Mouse (Mus musculus) kidney, embryonic 14.5 days (tissue): Measurements from ENCODE around the gene Arhgef6. TPM values are rescaled to one million over a fixed set of nuclear protein-coding genes. Genes with fewer than 3 reads are reported as not detected.

Source experiments
- ATAC-seq: fragments of 200-750 bp; cut with Nextera tagmentation; 2 replicates; pipeline ENCODE4 v1.8.0; 2017; ENCODE audit warnings: moderate number of reproducible peaks, mild to moderate bottlenecking, moderate TSS enrichment, moderate library complexity; ENCODE audit not compliant: low FRiP score, low TSS enrichment
- H3K27ac ChIP-seq: fragments of 300-500 bp; sonication (generic); 2 replicates; pipeline ENCODE4 v1.5.1; 2014; ENCODE audit warnings: low read depth, mild to moderate bottlenecking, low read length, moderate library complexity, mixed read lengths
- H3K27me3 ChIP-seq: fragments of 300-500 bp; sonication (generic); 2 replicates; pipeline ENCODE4 v1.6.1; 2014; ENCODE audit warnings: mild to moderate bottlenecking, low read length; ENCODE audit not compliant: control insufficient read depth, insufficient read depth
- H3K36me3 ChIP-seq: fragments of 300-500 bp; sonication (generic); 2 replicates; pipeline ENCODE4 v1.6.1; 2014; ENCODE audit warnings: low read length, mixed read lengths; ENCODE audit not compliant: control insufficient read depth, insufficient read depth
- H3K4me1 ChIP-seq: fragments of 300-500 bp; sonication (generic); 2 replicates; pipeline ENCODE4 v1.6.1; 2014; ENCODE audit warnings: low read length, mixed read lengths; ENCODE audit not compliant: control insufficient read depth, insufficient read depth
- H3K4me2 ChIP-seq: fragments of 300-500 bp; sonication (generic); replicated peaks from 2 replicates; pipeline ENCODE4 v1.6.1; 2014; ENCODE audit warnings: low read depth, mild to moderate bottlenecking, low read length
- H3K4me3 ChIP-seq: fragments of 300-500 bp; sonication (generic); 2 replicates; pipeline ENCODE4 v1.5.1; 2014; ENCODE audit warnings: mild to moderate bottlenecking, low read length
- H3K9ac ChIP-seq: fragments of 300-500 bp; sonication (generic); 2 replicates; pipeline ENCODE4 v1.6.1; 2014; ENCODE audit warnings: low read depth, mild to moderate bottlenecking, low read length, moderate library complexity
- H3K9me3 ChIP-seq: fragments of 300-500 bp; sonication (generic); 2 replicates; pipeline ENCODE4 v1.6.1; 2016; ENCODE audit warnings: low read length; ENCODE audit not compliant: control insufficient read depth
- WGBS: fragments of 180-500 bp; shearing (Covaris S2); extraction: QIAGEN DNeasy Blood & Tissue Kit; methylation state at CpG from one replicate; pipeline ENCODE4 v1.1.7; 2014; 5-methylcytosine and 5-hydroxymethylcytosine counted together
- polyA plus RNA-seq: library from polyadenylated mRNA; unstranded; fragments of >200 nt; fragmentation: Nextera tagmentation; extraction: Ambion mirVana; gene quantifications from 2 replicates; pipeline ENCODE4 v1.2.1, GENCODE M21; 2014

Arhgef6 gene
- polyA plus RNA-seq, result 1.2 and 3.0 TPM in 2 replicates

DNA sequence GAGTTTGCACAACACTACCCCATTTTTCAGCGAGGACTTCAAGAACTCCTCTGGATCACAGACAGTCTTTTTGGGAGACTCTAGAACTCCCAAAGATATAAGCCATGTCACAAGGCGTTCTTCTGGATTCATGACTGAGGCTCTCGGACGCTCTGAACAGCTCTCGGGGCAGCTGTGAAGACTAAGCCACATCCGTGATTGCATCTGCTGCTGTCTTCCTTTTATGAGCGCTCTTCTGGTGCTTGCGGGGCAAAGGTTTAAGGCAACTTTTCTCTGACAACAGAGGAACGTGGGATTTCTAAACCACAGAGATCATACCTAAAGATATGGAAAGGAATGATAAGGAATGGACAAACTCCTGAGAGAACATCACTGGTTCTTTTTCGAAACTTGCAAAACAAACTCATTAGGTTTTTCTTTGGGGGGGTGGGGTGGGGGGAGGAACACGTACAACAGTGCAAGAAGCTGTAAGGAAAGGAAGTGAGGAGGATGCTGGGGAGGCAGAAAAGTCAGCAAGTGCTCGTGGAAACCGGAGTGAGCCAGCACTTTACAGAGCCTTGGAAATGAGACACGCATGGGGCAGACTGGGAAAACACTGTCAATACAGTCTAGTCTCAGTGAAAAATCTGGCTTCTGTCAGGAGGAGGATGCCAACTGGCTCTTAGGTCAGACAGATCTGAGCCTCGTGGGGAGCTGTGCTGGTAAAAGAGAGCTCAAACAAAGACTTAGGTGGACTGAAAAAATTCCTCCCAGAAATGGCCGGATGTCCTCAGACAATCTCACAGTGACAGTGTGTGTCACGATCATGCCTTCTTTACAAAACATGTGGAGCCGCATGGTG is at the start of gene Arhgef6:
Gene Arhgef6, minus strand, starts transcription at position 359 of the 841 bp plus-strand sequence.
- 52% methylated on average over 18 of the region's 18 CpGs for WGBS
- no peak within 1 kb of the TSS for H3K4me2 ChIP-seq

DNA sequence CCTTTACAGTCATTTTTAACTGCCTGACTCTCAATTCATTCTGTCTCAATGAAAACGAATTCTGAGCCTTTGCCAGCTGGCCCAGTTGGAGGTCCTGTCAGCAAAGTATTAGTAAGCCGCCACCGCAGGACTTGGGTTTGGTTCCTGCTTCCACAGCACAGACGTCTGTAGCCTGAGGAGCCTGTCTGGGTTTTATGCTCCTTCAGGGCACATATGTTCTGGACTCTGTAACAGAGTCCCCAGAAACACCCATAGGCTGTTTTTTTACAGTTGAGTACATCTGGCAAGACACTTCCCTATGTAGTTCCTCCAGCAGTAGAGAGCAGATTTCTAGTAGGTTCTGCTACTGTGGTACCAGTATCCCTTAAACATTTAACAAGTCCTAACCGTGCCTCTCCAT is 42.4 kb upstream of the Arhgef6 start:
- H3K4me2 ChIP-seq, result no peak overlapping the region
- no peaks in the 10 kb centered on the region for H3K4me1 ChIP-seq
- H3K9ac ChIP-seq, result no peak overlapping the region
- H3K36me3 ChIP-seq, result peaks cover 33% of the 10 kb centered on the region; the same call in 1 of the 2 replicates
- H3K27me3 ChIP-seq, result no peaks in the 10 kb centered on the region
- WGBS, result 84% methylated on average over 5 of the region's 5 CpGs
- H3K4me3 ChIP-seq, result no peak overlapping the region
- no peak overlapping the region for H3K27ac ChIP-seq
- no peak for ATAC-seq
- H3K9me3 ChIP-seq, result no peaks in the 10 kb centered on the region

More for the DNA sequence above, at the start of gene Arhgef6:
- H3K9ac ChIP-seq, result no peak within 1 kb of the TSS
- H3K27ac ChIP-seq, result no peak within 1 kb of the TSS
- no peaks in the 10 kb centered on the region for H3K36me3 ChIP-seq
- H3K4me1 ChIP-seq, result no peaks in the 10 kb centered on the region
- no peak within 1 kb of the TSS for H3K4me3 ChIP-seq
- H3K9me3 ChIP-seq, result no peaks in the 10 kb centered on the region
- H3K27me3 ChIP-seq, result no peaks in the 10 kb centered on the region
- ATAC-seq, result no peak

DNA sequence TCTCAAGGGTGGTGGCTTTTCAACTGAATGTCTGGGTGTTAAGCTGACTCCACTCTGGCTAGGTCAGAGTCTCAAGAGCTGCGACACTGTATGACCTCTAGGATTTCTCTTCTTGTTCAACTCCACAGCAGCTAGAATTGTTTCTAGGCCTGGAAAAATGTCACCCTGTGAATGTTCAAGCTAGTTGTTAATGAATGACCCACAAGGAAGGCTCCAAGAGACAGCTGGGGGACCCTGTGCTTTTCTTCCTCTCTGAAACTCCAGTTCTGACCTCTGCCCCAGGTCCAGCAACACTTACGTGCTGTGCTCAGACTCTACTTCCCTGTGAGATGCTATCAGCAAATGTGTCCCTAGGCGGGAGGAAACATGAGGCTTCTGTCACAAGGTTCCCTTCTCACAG is 40.0 kb upstream of the Arhgef6 start:
- no peak for ATAC-seq
- H3K27ac ChIP-seq, result no peak overlapping the region

DNA sequence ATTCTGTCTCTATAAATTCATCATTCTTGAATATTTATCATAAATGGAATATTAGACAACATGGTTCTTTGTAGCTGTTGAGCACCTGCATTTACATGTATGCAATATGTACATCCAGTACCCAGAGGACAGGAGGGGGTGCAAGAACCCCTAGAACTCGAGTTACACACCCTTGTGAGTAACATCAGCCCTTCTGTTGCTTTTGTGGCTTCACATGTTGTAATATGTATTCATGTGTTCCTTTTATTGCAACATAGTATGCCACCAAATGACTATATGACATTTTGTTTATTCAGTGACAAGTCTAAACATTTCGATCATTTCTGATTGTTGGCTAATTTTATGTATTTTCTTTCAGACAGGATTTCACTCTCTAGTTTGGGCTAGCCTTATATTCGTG is 38.6 kb upstream of the Arhgef6 start:
- no peak for ATAC-seq
- 67% methylated on average over 3 of the region's 3 CpGs for WGBS

More for the DNA sequence above, 40.0 kb upstream of the Arhgef6 start:
- Histone ChIP-seq H3K27me3 (no peaks in the 10 kb centered on the region), H3K9me3 (no peaks in the 10 kb centered on the region), H3K4me2 (no peak overlapping the region), H3K4me1 (no peaks in the 10 kb centered on the region), H3K4me3 (no peak overlapping the region), H3K36me3 (peaks cover 14% of the 10 kb centered on the region; the same call in 1 of the 2 replicates), H3K9ac (no peak overlapping the region)
- 76% methylated on average over 3 of the region's 3 CpGs for WGBS

DNA sequence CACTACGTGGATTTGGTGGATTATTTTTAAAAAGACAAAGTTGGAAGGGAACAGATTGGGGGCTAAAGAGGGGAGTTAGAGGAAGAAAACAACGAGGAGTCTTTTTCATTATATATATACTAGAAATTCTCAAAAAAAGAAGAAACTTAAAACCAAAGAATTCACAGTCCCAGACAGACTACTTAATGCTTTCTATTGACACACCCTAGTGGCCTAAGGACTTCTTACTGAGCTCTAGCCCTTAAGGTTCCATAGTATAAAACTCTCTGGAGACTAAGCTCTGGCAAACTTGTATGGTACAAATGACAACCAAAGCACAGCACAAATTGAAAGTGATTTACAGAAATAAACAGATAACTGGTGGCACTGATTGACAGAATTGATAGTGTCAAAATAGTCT is 35.5 kb upstream of the Arhgef6 start:
- H3K27me3 ChIP-seq, result no peaks in the 10 kb centered on the region
- no peak for ATAC-seq
- H3K36me3 ChIP-seq, result peaks cover 4% of the 10 kb centered on the region; the same call in 1 of the 2 replicates
- H3K27ac ChIP-seq, result no peak overlapping the region
- WGBS, result 76% methylated on average over 2 of the region's 2 CpGs
- H3K4me3 ChIP-seq, result no peak overlapping the region
- H3K4me1 ChIP-seq, result no peaks in the 10 kb centered on the region
- H3K9me3 ChIP-seq, result no peaks in the 10 kb centered on the region
- H3K9ac ChIP-seq, result no peak overlapping the region
- no peak overlapping the region for H3K4me2 ChIP-seq

More for the DNA sequence above, 38.6 kb upstream of the Arhgef6 start:
- no peaks in the 10 kb centered on the region for H3K27me3 ChIP-seq
- H3K4me1 ChIP-seq, result no peaks in the 10 kb centered on the region
- no peak overlapping the region for H3K9ac ChIP-seq
- H3K27ac ChIP-seq, result no peak overlapping the region
- no peak overlapping the region for H3K4me3 ChIP-seq
- no peak overlapping the region for H3K4me2 ChIP-seq
- H3K9me3 ChIP-seq, result no peaks in the 10 kb centered on the region
- H3K36me3 ChIP-seq, result peaks cover 10% of the 10 kb centered on the region; the same call in 1 of the 2 replicates

DNA sequence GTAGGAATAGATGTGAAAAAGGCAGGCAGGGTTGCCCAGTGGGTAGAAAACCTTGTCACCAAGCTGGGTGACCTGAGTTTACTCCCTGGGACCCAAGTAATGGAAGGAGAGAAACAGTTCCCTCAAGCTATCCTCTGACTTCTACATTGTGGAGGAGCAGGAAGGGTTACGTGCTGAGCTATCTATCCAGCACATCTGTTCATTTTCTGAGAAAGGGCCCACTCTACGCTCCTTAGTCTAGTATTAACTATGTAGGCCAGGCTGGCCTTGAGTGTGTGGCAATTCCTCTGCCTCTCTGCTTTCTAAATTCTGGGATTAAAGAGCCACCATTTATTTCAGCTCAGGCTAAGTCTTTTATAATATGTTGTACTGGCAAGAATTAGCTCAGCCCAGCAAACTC is 35.0 kb upstream of the Arhgef6 start:
- no peak for ATAC-seq
- Histone ChIP-seq H3K4me1 (no peaks in the 10 kb centered on the region), H3K4me3 (no peak overlapping the region), H3K4me2 (no peak overlapping the region), H3K9ac (no peak overlapping the region), H3K27ac (no peak overlapping the region), H3K27me3 (no peaks in the 10 kb centered on the region), H3K9me3 (no peaks in the 10 kb centered on the region), H3K36me3 (peaks cover 4% of the 10 kb centered on the region; the same call in 1 of the 2 replicates)
- 94% methylated on average over 2 of the region's 2 CpGs for WGBS

DNA sequence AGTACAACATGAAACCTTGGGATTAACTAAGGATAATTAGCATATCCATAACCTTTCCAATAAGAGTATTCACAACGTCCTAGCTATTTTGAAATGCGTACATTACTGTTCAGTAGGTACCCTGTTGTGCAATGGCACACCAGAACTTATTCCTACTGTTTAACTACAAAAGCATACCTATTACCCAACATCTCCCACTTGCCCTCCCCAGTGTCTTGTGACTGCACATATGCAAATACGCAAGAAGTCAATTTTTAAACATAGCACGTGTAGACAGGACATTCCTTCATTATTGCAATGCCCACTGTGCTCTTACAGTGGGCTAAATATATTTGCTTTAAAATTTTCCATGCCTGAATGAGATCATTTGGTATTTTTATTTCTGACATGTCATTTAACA is 34.4 kb upstream of the Arhgef6 start:
- no peaks in the 10 kb centered on the region for H3K27me3 ChIP-seq
- WGBS, result 88% methylated on average over 4 of the region's 4 CpGs
- ATAC-seq, result no peak
- peaks cover 4% of the 10 kb centered on the region; the same call in 1 of the 2 replicates for H3K36me3 ChIP-seq
- H3K4me3 ChIP-seq, result no peak overlapping the region
- no peak overlapping the region for H3K9ac ChIP-seq
- no peak overlapping the region for H3K4me2 ChIP-seq
- H3K4me1 ChIP-seq, result no peaks in the 10 kb centered on the region
- H3K27ac ChIP-seq, result no peak overlapping the region
- H3K9me3 ChIP-seq, result no peaks in the 10 kb centered on the region

DNA sequence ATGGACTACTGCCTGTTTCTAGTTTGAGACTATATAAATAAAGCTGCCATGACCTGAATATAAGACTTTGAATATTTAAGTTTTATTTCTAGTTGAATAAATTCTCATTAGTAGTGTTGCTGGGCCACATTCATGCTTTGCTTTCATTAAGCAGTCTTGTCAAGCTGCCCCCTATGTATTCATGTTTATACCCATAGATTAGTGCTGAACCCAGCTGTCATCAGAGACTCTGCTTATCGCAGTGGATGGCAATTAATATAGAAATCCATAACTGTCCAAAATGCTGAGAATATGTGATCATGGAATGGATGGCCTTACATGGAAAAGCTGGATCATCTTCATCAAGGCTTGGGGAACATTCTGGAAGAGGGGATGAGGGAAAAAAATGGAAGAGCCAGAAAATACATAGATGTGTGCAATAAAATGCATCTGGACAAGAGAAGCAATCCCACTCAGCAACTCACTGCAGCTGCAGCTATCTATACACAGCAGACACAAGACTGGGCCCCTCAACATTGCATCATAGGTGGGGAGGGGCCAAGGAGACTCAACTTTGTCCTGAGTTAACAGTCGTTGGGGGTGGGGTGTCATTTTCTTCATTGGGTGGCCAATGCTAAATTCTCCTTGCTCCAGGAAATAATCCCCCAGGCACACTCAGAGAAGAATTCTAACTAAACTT is 26.5 kb upstream of the Arhgef6 start:
- no peak overlapping the region for H3K27ac ChIP-seq
- H3K4me3 ChIP-seq, result no peak overlapping the region
- ATAC-seq, result no peak
- 67% methylated on average over 2 of the region's 2 CpGs for WGBS
- no peaks in the 10 kb centered on the region for H3K36me3 ChIP-seq
- H3K4me2 ChIP-seq, result no peak overlapping the region
- no peaks in the 10 kb centered on the region for H3K27me3 ChIP-seq
- H3K9me3 ChIP-seq, result no peaks in the 10 kb centered on the region
- H3K4me1 ChIP-seq, result no peaks in the 10 kb centered on the region
- H3K9ac ChIP-seq, result no peak overlapping the region

DNA sequence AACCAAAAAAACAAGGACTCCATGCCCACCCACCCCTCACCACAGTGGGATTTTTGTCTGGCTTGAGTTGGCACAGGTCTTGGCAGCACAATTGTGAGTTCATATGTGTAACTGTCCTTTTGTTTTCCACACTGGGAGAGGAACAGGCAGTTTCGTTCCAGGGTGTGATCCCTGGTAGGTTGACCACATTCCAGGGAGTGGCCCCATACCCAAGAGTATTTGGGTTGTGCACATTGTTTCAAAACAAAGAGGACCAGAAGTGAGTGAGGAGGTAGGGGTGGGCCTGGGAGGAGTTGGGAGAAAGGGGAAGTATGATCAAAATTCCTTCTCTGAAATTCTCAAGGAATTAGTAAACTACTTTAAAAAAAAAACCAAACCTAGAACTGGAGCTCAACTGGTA is 20.8 kb upstream of the Arhgef6 start:
- WGBS, result 77% methylated on average over 1 of the region's 1 CpGs

More for the DNA sequence above, 20.8 kb upstream of the Arhgef6 start:
- ATAC-seq, result no peak
- Histone ChIP-seq H3K4me2 (no peak overlapping the region), H3K4me3 (no peak overlapping the region), H3K9ac (no peak overlapping the region), H3K9me3 (no peaks in the 10 kb centered on the region), H3K27me3 (no peaks in the 10 kb centered on the region), H3K36me3 (no peaks in the 10 kb centered on the region), H3K4me1 (no peaks in the 10 kb centered on the region), H3K27ac (no peak overlapping the region)
